In genomic region chr5:28174876-28175569, GRCm38 (mm10) we compare ENCODE assay signal across 11 mouse cellular contexts. TPM values are rescaled to one million over a fixed set of nuclear protein-coding genes. Genes with fewer than 3 reads are reported as not detected.
DNase-seq lines count a peak whose midpoint lies in the region; ATAC-seq and TF ChIP-seq lines count a peak whose summit lies in the region.
"Had no signal": no experiment of that assay in that cellular context is flagged by ENCODE, and none has a peak within 500 bp of the region (broad histone marks: within the 10 kb centered on the region; RNA-seq: fewer than 3 reads in every experiment).

No protein-coding gene starts in this region.

- H3K4me1 ChIP-seq in neural tube, embryonic 15.5 days: 0 out of 2 replicates have a peak, but pooled peaks cover 5% of the 10 kb centered on the region
- peaks cover 12% of the 10 kb centered on the region for H3K4me1 ChIP-seq in hindbrain, embryonic 13.5 days (replicated peaks)
- peaks cover 9% of the 10 kb centered on the region; the same call in 1 of the 2 replicates for H3K4me1 ChIP-seq in midbrain, embryonic 16.5 days (ENCODE audit: control insufficient read depth, insufficient read depth, low read length)

- H3K27ac ChIP-seq in neural tube, embryonic 15.5 days (replicated peaks): no peak overlapping the region
- H3K27ac ChIP-seq in hindbrain, embryonic 13.5 days: peak overlapping the region; percentile 71
- peak overlapping the region; percentile 79 for H3K27ac ChIP-seq in midbrain, embryonic 16.5 days (ENCODE audit: low read length)
- H3K27ac ChIP-seq in layer of hippocampus, adult 2 months: no peak overlapping the region
- H3K27ac ChIP-seq: heart, embryonic 15.5 days; kidney, postnatal 0 days had no signal

- 0% methylated on average over 24 of the region's 24 CpGs for WGBS in neural tube, embryonic 15.5 days
- under 1% methylated on average over 24 of the region's 24 CpGs for WGBS in hindbrain, embryonic 13.5 days
- WGBS in midbrain, embryonic 16.5 days: 3% methylated on average over 22 of the region's 24 CpGs

- peaks cover 90% of the 10 kb centered on the region for H3K27me3 ChIP-seq in neural tube, embryonic 15.5 days (replicated peaks)
- H3K27me3 ChIP-seq in hindbrain, embryonic 13.5 days: peaks cover 95% of the 10 kb centered on the region
- H3K27me3 ChIP-seq in midbrain, embryonic 16.5 days (ENCODE audit: control insufficient read depth, insufficient read depth, low read depth, low read length): peaks cover 24% of the 10 kb centered on the region

- H3K9me3 ChIP-seq in neural tube, embryonic 15.5 days (replicated peaks): no peaks in the 10 kb centered on the region
- H3K9me3 ChIP-seq in hindbrain, embryonic 13.5 days: no peaks in the 10 kb centered on the region
- H3K9me3 ChIP-seq in midbrain, embryonic 16.5 days (replicated peaks; ENCODE audit: control insufficient read depth, low read length, poor library complexity, severe bottlenecking): no peaks in the 10 kb centered on the region
- H3K9me3 ChIP-seq: heart, embryonic 15.5 days had no signal

- peak; percentile 64 for DNase-seq in neural tube, embryonic 10.5 days (ENCODE audit: extremely low spot score, low spot score)
- peak; percentile 63 to 64 for DNase-seq in cerebellum, postnatal 14 days
- no peak for DNase-seq in thymus, postnatal 25 days
- DNase-seq in layer of hippocampus, adult 2 months (ENCODE audit: low spot score in 2 of 2): no peak
- no peak for DNase-seq in layer of hippocampus, adult 8-10 months (ENCODE audit: low spot score in 2 of 2)
- DNase-seq: lung, postnatal 4 days had no signal

- no peaks in the 10 kb centered on the region for H3K36me3 ChIP-seq in neural tube, embryonic 15.5 days
- H3K36me3 ChIP-seq in hindbrain, embryonic 13.5 days: no peaks in the 10 kb centered on the region
- H3K36me3 ChIP-seq in midbrain, embryonic 16.5 days (ENCODE audit: control insufficient read depth, insufficient read depth, low read length): no peaks in the 10 kb centered on the region
- H3K36me3 ChIP-seq: heart, embryonic 15.5 days had no signal

- no peak overlapping the region for H3K4me2 ChIP-seq in neural tube, embryonic 15.5 days
- peak overlapping the region; percentile 34 for H3K4me2 ChIP-seq in hindbrain, embryonic 13.5 days
- peak overlapping the region; percentile 44 for H3K4me2 ChIP-seq in midbrain, embryonic 16.5 days (ENCODE audit: low read length)
- H3K4me2 ChIP-seq: heart, embryonic 15.5 days had no signal

- TF ChIP-seq CTCF in layer of hippocampus, adult 2 months (conservative IDR thresholded peaks at IDR 0.05): no peak

- no peak for ATAC-seq in neural tube, embryonic 15.5 days (ENCODE audit: low FRiP score)
- ATAC-seq in hindbrain, embryonic 13.5 days (ENCODE audit: low FRiP score): peak; percentile 29; the same call in 1 of the 2 replicates
- ATAC-seq in midbrain, embryonic 16.5 days: peak; percentile 49

- no peak overlapping the region for H3K9ac ChIP-seq in neural tube, embryonic 15.5 days (replicated peaks)
- H3K9ac ChIP-seq in hindbrain, embryonic 13.5 days: 0 out of 2 replicates have a peak overlapping the region, but pooled peaks have one; percentile 9
- peak overlapping the region; percentile 43; the same call in 1 of the 2 replicates for H3K9ac ChIP-seq in midbrain, embryonic 16.5 days (ENCODE audit: low read depth, low read length)
- H3K9ac ChIP-seq: heart, embryonic 15.5 days had no signal

- H3K4me3 ChIP-seq in neural tube, embryonic 15.5 days (replicated peaks): no peak overlapping the region
- peak overlapping the region; percentile 14; the same call in 1 of the 2 replicates for H3K4me3 ChIP-seq in hindbrain, embryonic 13.5 days
- H3K4me3 ChIP-seq in midbrain, embryonic 16.5 days (ENCODE audit: low read depth, low read length): peak overlapping the region; percentile 14; the same call in 1 of the 2 replicates
- no peak overlapping the region for H3K4me3 ChIP-seq in layer of hippocampus, adult 2 months
- H3K4me3 ChIP-seq: heart, embryonic 15.5 days had no signal

RNA-seq across cellular contexts. Expression of gene En2, which starts 9.5 kb away (rescaled TPM):
- not detected in 2 replicates for polyA plus RNA-seq in neural tube, embryonic 15.5 days (2015; fragmentation: Nextera tagmentation; extraction: Ambion mirVana)
- polyA plus RNA-seq in hindbrain, embryonic 13.5 days (2015; fragmentation: Nextera tagmentation; extraction: Ambion mirVana): 0.58 and 0.71 TPM in 2 replicates
- polyA plus RNA-seq in midbrain, embryonic 16.5 days (2015; fragmentation: Nextera tagmentation; extraction: Ambion mirVana): 0.55 and 0.72 TPM in 2 replicates
- total RNA-seq in layer of hippocampus, adult 2 months (2021): under 1 TPM; 0.49 to 0.52 TPM
- total RNA-seq in layer of hippocampus, adult 8-10 months (2022): under 1 TPM; 0.27 to 0.57 (median 0.40) TPM
- polyA plus RNA-seq: heart, embryonic 15.5 days; kidney, postnatal 0 days had no signal

Comparison
In these comparisons a context has a peak if more than half of its experiments do, and no peak if none do; other contexts are left out.
1. DNase-seq: peak in neural tube, embryonic 10.5 days (single experiment) and cerebellum, postnatal 14 days (2 of 2); none in thymus, postnatal 25 days (single experiment), layer of hippocampus, adult 2 months (0 of 2) and layer of hippocampus, adult 8-10 months (0 of 2).
2. H3K27ac ChIP-seq: peak in hindbrain, embryonic 13.5 days (single experiment) and midbrain, embryonic 16.5 days (single experiment); none in neural tube, embryonic 15.5 days (single experiment) and layer of hippocampus, adult 2 months (single experiment).
3. H3K4me3 ChIP-seq: peak in hindbrain, embryonic 13.5 days (single experiment) and midbrain, embryonic 16.5 days (single experiment); none in neural tube, embryonic 15.5 days (single experiment) and layer of hippocampus, adult 2 months (single experiment).